Mouse (Mus musculus): ENCODE measurements around the gene Atp6v0d1. TPM values are rescaled to one million over a fixed set of nuclear protein-coding genes. Genes with fewer than 3 reads are reported as not detected.

Gene Atp6v0d1
- polyA plus RNA-seq, 1 experiment from 2014 or later: 193 TPM

DNA sequence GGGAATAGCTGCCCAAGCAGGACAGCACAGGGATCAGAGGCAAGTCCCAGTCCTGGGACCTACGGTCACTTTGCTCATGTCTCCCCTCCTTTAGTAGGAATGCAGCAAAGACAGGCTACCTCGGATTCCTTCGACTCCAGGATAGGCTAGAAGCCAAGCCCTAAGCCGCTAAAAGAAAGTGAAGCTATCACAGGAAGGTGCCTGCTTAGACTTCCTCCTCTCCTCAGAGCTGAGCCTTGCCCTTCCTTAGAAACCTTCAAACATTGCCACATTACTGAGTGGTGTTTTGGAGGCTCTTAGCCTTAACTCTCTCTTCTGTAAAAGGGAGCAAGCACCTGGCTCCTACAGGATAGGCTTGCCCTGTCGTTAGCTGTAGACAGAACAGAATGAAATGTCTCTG is 91.2 kb downstream of the Atp6v0d1 start:
- Histone ChIP-seq H3K36me3 (0 out of 2 replicates have a peak, but pooled peaks cover 3% of the 10 kb centered on the region), H3K4me2 (replicated peaks) (peak overlapping the region; percentile 1; the same call in 1 of the 2 replicates), H3K27me3 (peaks cover 7% of the 10 kb centered on the region; the same call in 1 of the 2 replicates), H3K9ac (replicated peaks) (0 out of 2 replicates have a peak overlapping the region, but pooled peaks have one; percentile 14), H3K9me3 (no peaks in the 10 kb centered on the region), H3K4me3 (no peak overlapping the region), H3K27ac (replicated peaks) (no peak overlapping the region), H3K4me1 (peaks cover 43% of the 10 kb centered on the region)
- WGBS: 50% methylated on average over 5 of the region's 5 CpGs
- no peak for ATAC-seq (replicated peaks)

MicroRNAs within 50 kb of the gene (microRNA counts, 519-probe panel; counts per million panel counts)
- 2,675 counts per million, percentile 61 among the panel's probes with 10 or more counts for microRNA mmu-miR-1966

Small RNA genes lying within 50 kb of the gene (microRNA-seq; reads per million reads assigned to microRNA genes)
- not detected for gene Mir1966

Other genes starting within 250 kb of the Atp6v0d1 start
- gene Lrrc29, start 239.8 kb downstream of the Atp6v0d1 start, polyA plus RNA-seq (2015; fragmentation: Nextera tagmentation; extraction: Ambion mirVana): 0.59 and 0.83 TPM in 2 replicates
- 116 and 120 TPM in 2 replicates for gene Tmem208, start 239.7 kb downstream of the Atp6v0d1 start, polyA plus RNA-seq (2015; fragmentation: Nextera tagmentation; extraction: Ambion mirVana)
- gene Fhod1, start 218.1 kb downstream of the Atp6v0d1 start, polyA plus RNA-seq (2015; fragmentation: Nextera tagmentation; extraction: Ambion mirVana): 0.34 and 0.48 TPM in 2 replicates
- gene Slc9a5, start 217.2 kb downstream of the Atp6v0d1 start, polyA plus RNA-seq (2015; fragmentation: Nextera tagmentation; extraction: Ambion mirVana): 6.9 and 7.9 TPM in 2 replicates
- gene Plekhg4, start 192.8 kb downstream of the Atp6v0d1 start, polyA plus RNA-seq (2015; fragmentation: Nextera tagmentation; extraction: Ambion mirVana): 1.1 and 1.7 TPM in 2 replicates
- 0.10 TPM in 1 of 2 replicates, not detected in the other for gene Kctd19, start 152.5 kb downstream of the Atp6v0d1 start, polyA plus RNA-seq (2015; fragmentation: Nextera tagmentation; extraction: Ambion mirVana)
- gene Lrrc36, start 152.5 kb downstream of the Atp6v0d1 start, polyA plus RNA-seq (2015; fragmentation: Nextera tagmentation; extraction: Ambion mirVana): 0.52 and 0.88 TPM in 2 replicates
- gene Tppp3, start 94.5 kb downstream of the Atp6v0d1 start, polyA plus RNA-seq (2015; fragmentation: Nextera tagmentation; extraction: Ambion mirVana): 35.1 and 54.8 TPM in 2 replicates
- gene Zdhhc1, start 69.1 kb downstream of the Atp6v0d1 start, polyA plus RNA-seq (2015; fragmentation: Nextera tagmentation; extraction: Ambion mirVana): 28.8 and 31.3 TPM in 2 replicates
- 1.4 and 1.7 TPM in 2 replicates for gene Hsd11b2, start 47.3 kb downstream of the Atp6v0d1 start, polyA plus RNA-seq (2015; fragmentation: Nextera tagmentation; extraction: Ambion mirVana)
- gene Ripor1, start 39.2 kb upstream of the Atp6v0d1 start, polyA plus RNA-seq (2015; fragmentation: Nextera tagmentation; extraction: Ambion mirVana): 26.5 and 29.0 TPM in 2 replicates
- gene Ctcf, start 70.5 kb upstream of the Atp6v0d1 start, polyA plus RNA-seq (2015; fragmentation: Nextera tagmentation; extraction: Ambion mirVana): 150 and 152 TPM in 2 replicates
- 0.47 and 0.69 TPM in 2 replicates for gene Agrp, start 71.3 kb upstream of the Atp6v0d1 start, polyA plus RNA-seq (2015; fragmentation: Nextera tagmentation; extraction: Ambion mirVana)
- gene Carmil2, start 120.2 kb upstream of the Atp6v0d1 start, polyA plus RNA-seq (2015; fragmentation: Nextera tagmentation; extraction: Ambion mirVana): 12.1 and 12.3 TPM in 2 replicates
- gene Acd, start 135.1 kb upstream of the Atp6v0d1 start, polyA plus RNA-seq (2015; fragmentation: Nextera tagmentation; extraction: Ambion mirVana): 105 and 107 TPM in 2 replicates
- 47.1 and 52.0 TPM in 2 replicates for gene Pard6a, start 135.1 kb upstream of the Atp6v0d1 start, polyA plus RNA-seq (2015; fragmentation: Nextera tagmentation; extraction: Ambion mirVana)
- 0.15 TPM in 1 of 2 replicates, not detected in the other for gene 4933405L10Rik, start 141.6 kb upstream of the Atp6v0d1 start, polyA plus RNA-seq (2015; fragmentation: Nextera tagmentation; extraction: Ambion mirVana)
- 17.3 and 19.3 TPM in 2 replicates for gene Enkd1, start 142.2 kb upstream of the Atp6v0d1 start, polyA plus RNA-seq (2015; fragmentation: Nextera tagmentation; extraction: Ambion mirVana)
- gene Gfod2, start 192.6 kb upstream of the Atp6v0d1 start, polyA plus RNA-seq (2015; fragmentation: Nextera tagmentation; extraction: Ambion mirVana): 84.5 and 88.0 TPM in 2 replicates